Mouse (Mus musculus): ENCODE measurements around the gene Acot12. TPM values are rescaled to one million over a fixed set of nuclear protein-coding genes. Genes with fewer than 3 reads are reported as not detected.

Gene Acot12
- polyA plus RNA-seq, 1 experiment = not detected

DNA sequence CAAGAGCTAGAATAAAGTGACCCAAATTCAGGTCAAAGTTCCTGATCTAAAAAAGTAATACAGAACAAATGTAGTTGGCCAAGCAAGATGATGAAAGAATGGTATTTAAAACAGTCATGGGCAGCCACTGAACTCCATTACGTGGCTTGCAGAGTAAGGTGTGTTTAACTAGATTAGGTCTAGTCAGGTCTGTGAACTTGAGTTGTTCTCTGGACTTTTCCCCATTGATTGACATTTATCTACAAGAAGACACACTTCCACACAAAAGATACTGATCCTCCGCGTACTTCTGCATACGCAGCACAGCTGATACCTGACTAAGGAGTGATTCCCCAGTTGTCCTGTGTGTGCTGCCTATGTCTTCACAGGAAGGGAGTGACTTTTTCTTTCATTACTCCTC lies 24.3 kb downstream of the Acot12 start:
- TF ChIP-seq CTCF (IDR thresholded peaks at IDR 0.05; ENCODE audit: control insufficient read depth, insufficient read depth, low read length) = no peak
- TF ChIP-seq POLR2A (IDR thresholded peaks at IDR 0.05; ENCODE audit: borderline replicate concordance, control insufficient read depth, low read depth, low read length) = no peak
- Histone ChIP-seq H3K4me3 (replicated peaks; ENCODE audit: control insufficient read depth, low read depth, low read length) (no peak overlapping the region), H3K27ac (ENCODE audit: control insufficient read depth, insufficient read depth, low read depth, low read length, poor library complexity) (no peak overlapping the region), H3K4me1 (ENCODE audit: control insufficient read depth, insufficient read depth, low read length) (no peaks in the 10 kb centered on the region; the same call in 1 of the 2 replicates)
- WGBS = 67% methylated on average over 4 of the region's 4 CpGs

DNA sequence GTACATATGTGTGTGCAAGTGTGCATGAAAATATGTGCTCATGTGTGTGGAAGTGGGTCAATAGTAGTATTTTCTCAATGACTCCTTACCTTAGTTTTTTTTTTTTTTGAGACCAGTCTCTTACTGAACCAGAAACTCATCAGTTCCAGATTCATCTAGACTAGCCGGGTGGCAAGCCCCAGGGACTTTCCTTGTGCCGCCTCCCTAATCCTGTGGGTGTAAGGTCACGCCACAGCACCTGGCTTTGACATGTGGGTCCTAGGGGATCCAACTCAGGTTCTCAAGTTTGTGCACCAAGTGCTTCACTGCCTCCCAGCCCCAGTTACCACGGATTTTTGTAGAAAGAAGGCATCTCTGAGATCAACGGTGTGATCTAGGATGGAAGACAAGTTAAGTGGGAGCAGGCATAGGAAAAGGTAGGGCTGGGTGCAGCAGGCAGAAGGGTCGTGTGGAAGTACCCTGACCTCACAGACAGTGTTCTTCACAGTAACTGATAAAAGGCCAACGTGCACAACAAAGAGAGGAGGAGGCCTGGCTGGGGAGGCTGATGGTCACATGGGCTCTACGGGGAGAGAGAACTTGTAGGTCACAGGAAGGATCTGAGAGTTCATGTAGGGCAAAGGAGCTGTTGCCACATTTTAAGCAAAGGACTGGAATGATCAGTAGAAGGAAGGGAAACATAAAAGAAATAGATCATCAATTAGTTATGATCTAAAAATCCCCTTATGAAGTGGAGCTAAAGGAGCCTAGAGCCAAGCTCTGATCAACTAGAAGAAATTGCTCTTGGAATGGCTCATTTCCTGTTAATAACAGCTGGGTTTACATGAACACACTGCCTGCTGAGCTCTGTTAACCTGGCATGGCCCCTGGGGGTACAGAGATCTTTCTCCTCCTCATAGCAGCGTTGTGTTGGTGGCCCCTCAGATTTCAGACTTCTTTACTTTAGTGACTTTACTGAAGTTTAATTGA lies 27.7 kb downstream of the Acot12 start:
- WGBS = 67% methylated on average over 9 of the region's 9 CpGs
- no peaks in the 10 kb centered on the region for H3K4me1 ChIP-seq (ENCODE audit: control insufficient read depth, insufficient read depth, low read length)
- H3K4me3 ChIP-seq (replicated peaks; ENCODE audit: control insufficient read depth, low read depth, low read length) = no peak overlapping the region
- TF ChIP-seq POLR2A (IDR thresholded peaks at IDR 0.05; ENCODE audit: borderline replicate concordance, control insufficient read depth, low read depth, low read length) = no peak
- no peak for TF ChIP-seq CTCF (IDR thresholded peaks at IDR 0.05; ENCODE audit: control insufficient read depth, insufficient read depth, low read length)
- H3K27ac ChIP-seq (ENCODE audit: control insufficient read depth, insufficient read depth, low read depth, low read length, poor library complexity) = no peak overlapping the region

DNA sequence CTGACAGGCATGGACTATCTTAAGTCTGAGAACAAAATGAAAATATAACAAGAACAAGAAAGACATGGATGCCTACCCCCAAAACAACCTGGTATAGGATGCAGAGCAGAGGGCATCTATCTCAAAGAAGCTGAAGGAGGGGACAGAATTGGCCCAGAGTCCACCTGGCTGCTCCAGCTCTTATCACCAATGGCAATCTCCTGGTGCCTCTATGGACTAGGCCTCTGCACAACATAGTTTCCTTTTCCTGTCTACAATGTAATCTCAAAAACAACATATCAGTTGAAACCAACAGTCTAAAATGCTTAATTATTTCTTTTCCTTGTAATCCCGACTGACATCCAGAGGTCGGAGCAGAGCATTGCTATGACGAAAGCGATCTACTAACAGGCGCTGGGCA lies 36.8 kb downstream of the Acot12 start:
- TF ChIP-seq POLR2A (IDR thresholded peaks at IDR 0.05; ENCODE audit: borderline replicate concordance, control insufficient read depth, low read depth, low read length) = no peak
- TF ChIP-seq CTCF (IDR thresholded peaks at IDR 0.05; ENCODE audit: control insufficient read depth, insufficient read depth, low read length) = no peak
- H3K4me1 ChIP-seq (ENCODE audit: control insufficient read depth, insufficient read depth, low read length) = no peaks in the 10 kb centered on the region
- no peak overlapping the region for H3K4me3 ChIP-seq (replicated peaks; ENCODE audit: control insufficient read depth, low read depth, low read length)
- no peak overlapping the region for H3K27ac ChIP-seq (ENCODE audit: control insufficient read depth, insufficient read depth, low read depth, low read length, poor library complexity)
- WGBS = 89% methylated on average over 5 of the region's 5 CpGs

DNA sequence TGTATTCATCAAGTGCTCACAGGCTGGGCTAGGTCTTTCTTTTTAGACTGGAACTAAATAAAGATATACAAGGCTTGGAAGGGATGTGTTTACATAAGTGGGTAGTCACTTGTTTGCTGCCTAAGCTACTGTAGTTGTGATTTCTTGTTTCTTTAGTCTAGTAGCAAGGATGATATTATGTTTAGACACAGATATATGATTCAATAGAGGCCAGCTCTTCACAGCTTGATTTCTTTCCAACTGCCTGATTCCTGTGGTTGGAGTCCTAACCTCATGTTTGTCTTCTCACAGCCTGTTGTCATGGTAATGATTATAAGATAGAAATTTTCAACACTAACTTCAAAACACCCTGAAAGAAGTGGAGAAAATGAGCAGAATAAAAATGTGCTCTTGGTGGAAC lies 38.6 kb downstream of the Acot12 start:
- TF ChIP-seq CTCF (IDR thresholded peaks at IDR 0.05; ENCODE audit: control insufficient read depth, insufficient read depth, low read length) = no peak
- no peak for TF ChIP-seq POLR2A (IDR thresholded peaks at IDR 0.05; ENCODE audit: borderline replicate concordance, control insufficient read depth, low read depth, low read length)
- no peak overlapping the region for H3K4me3 ChIP-seq (replicated peaks; ENCODE audit: control insufficient read depth, low read depth, low read length)
- no peaks in the 10 kb centered on the region for H3K4me1 ChIP-seq (ENCODE audit: control insufficient read depth, insufficient read depth, low read length)
- H3K27ac ChIP-seq (ENCODE audit: control insufficient read depth, insufficient read depth, low read depth, low read length, poor library complexity) = no peak overlapping the region

DNA sequence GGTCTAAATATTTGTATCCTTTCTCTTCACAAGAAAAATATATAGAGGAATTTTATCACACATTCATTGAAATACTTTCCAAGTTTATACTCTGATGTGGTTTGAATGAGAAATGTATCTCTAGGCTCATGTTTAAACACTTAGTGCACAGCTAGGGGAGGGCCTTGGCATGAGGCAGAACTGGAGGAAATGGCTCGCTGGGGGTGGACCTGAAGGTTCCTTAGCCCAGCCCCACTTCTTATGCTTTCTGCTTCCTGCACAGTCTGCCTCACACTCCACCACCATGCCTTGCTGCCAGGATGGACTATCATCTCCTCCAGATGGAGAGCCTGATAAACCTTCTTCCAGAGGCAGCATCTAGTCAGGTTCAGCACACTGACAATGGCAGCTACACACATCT lies 50.7 kb downstream of the Acot12 start:
- no peaks in the 10 kb centered on the region for H3K4me1 ChIP-seq (ENCODE audit: control insufficient read depth, insufficient read depth, low read length)
- no peak for TF ChIP-seq CTCF (IDR thresholded peaks at IDR 0.05; ENCODE audit: control insufficient read depth, insufficient read depth, low read length)
- 0% methylated on average over 1 of the region's 1 CpGs for WGBS
- H3K27ac ChIP-seq (ENCODE audit: control insufficient read depth, insufficient read depth, low read depth, low read length, poor library complexity) = no peak overlapping the region
- no peak overlapping the region for H3K4me3 ChIP-seq (replicated peaks; ENCODE audit: control insufficient read depth, low read depth, low read length)

DNA sequence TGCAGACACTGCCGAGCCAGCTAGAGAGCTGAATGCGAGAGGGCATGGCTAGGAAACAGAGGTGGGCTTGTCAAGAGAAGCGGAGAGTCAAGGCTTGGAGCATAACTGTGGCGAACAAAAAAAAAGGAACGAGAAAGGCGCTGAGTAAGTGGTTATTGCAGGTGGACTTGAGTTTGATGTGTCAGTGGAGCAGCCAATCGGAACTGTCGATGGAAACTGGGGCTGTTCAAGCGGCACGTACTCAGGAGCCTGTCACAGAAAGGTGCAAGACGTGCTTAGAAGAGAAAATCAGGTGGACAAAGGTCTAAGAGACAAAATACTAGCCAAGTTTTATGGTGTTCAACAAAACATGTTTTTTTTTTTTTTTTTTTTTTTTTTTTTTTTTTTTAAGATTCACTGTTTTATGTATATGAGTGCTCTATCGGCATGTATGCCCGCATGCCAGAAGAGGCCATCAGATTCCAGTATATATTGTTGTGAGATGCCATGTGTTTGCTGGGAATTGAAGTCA lies 53.7 kb downstream of the Acot12 start:
- H3K27ac ChIP-seq (ENCODE audit: control insufficient read depth, insufficient read depth, low read depth, low read length, poor library complexity) = no peak overlapping the region
- 91% methylated on average over 13 of the region's 13 CpGs for WGBS
- H3K4me1 ChIP-seq (ENCODE audit: control insufficient read depth, insufficient read depth, low read length) = no peaks in the 10 kb centered on the region
- TF ChIP-seq CTCF (IDR thresholded peaks at IDR 0.05; ENCODE audit: control insufficient read depth, insufficient read depth, low read length) (no peak), POLR2A (IDR thresholded peaks at IDR 0.05; ENCODE audit: borderline replicate concordance, control insufficient read depth, low read depth, low read length) (no peak)
- no peak overlapping the region for H3K4me3 ChIP-seq (replicated peaks; ENCODE audit: control insufficient read depth, low read depth, low read length)

DNA sequence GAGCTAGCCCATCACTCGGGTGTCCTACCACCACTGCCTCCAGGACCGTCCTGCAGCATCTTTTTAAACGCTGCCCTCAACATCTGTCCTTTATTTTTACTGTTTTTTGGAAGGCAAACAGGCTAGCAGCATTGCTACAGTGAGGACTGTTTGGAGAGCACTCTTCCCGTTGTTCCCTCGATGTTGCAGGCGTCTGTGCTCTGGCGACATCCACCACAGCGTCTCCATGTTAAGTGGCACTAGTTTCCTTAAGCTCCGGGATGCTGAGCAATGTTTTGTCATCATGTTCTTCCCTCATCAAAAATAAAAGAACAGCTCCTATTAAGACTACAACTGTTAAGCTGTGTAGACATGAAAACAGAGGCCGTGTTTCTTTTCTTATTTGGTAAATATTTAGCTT lies 54.3 kb downstream of the Acot12 start:
- no peaks in the 10 kb centered on the region for H3K4me1 ChIP-seq (ENCODE audit: control insufficient read depth, insufficient read depth, low read length)
- 88% methylated on average over 10 of the region's 10 CpGs for WGBS
- no peak for TF ChIP-seq CTCF (IDR thresholded peaks at IDR 0.05; ENCODE audit: control insufficient read depth, insufficient read depth, low read length)
- TF ChIP-seq POLR2A (IDR thresholded peaks at IDR 0.05; ENCODE audit: borderline replicate concordance, control insufficient read depth, low read depth, low read length) = no peak
- H3K4me3 ChIP-seq (replicated peaks; ENCODE audit: control insufficient read depth, low read depth, low read length) = no peak overlapping the region
- no peak overlapping the region for H3K27ac ChIP-seq (ENCODE audit: control insufficient read depth, insufficient read depth, low read depth, low read length, poor library complexity)

DNA sequence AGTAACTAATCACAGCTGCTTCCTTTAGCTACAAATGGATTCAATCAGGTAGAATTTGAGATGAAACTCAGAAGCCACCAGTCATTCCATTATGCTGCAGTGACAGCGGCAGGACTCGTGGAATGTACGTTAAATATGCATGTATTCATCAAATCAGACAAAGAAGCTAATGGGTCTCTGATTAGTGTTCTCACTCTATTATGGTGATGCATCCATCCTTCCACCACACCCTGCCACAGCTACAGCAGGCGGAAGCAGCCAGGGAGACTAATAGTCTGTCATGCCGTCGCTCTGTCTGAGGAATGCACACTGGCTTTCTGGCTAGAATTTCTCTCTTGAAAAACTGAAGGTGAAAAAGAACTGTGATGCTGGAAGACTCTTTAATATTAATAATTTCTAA lies 54.7 kb downstream of the Acot12 start:
- Histone ChIP-seq H3K4me3 (replicated peaks; ENCODE audit: control insufficient read depth, low read depth, low read length) (no peak overlapping the region), H3K27ac (ENCODE audit: control insufficient read depth, insufficient read depth, low read depth, low read length, poor library complexity) (no peak overlapping the region), H3K4me1 (ENCODE audit: control insufficient read depth, insufficient read depth, low read length) (no peaks in the 10 kb centered on the region)
- WGBS = 94% methylated on average over 6 of the region's 6 CpGs
- TF ChIP-seq CTCF (IDR thresholded peaks at IDR 0.05; ENCODE audit: control insufficient read depth, insufficient read depth, low read length) (no peak), POLR2A (IDR thresholded peaks at IDR 0.05; ENCODE audit: borderline replicate concordance, control insufficient read depth, low read depth, low read length) (no peak)

Data from bone marrow, adult 2 months (tissue).